Mouse (Mus musculus): ENCODE data around the gene Lgals9.

GRCm38 (mm10) chr11:79022836-79023235 lies 38.1 kb upstream of the Lgals9 start:
- TF ChIP-seq CTCF (IDR thresholded peaks at IDR 0.05; ENCODE audit: extremely low read depth, insufficient read length, insufficient replicate concordance, low read depth, low read length) (no peak), POLR2A (IDR thresholded peaks at IDR 0.05; ENCODE audit: low read depth, low read length) (no peak)

Measured in small intestine, adult 2 months (tissue).